Mouse (Mus musculus) G1E (cell line): ENCODE results near the gene Ankrd65.

Experiments
- CTCF ChIP-seq: IDR thresholded peaks from 2 replicates; pipeline ENCODE4 v1.5.1; 2012; ENCODE audit warnings: low read depth, low read length, inconsistent platforms, mixed read lengths
- GATA1 ChIP-seq: IDR thresholded peaks from 2 replicates; pipeline ENCODE4 v1.6.1; 2012; ENCODE audit warnings: borderline replicate concordance, low read length, inconsistent platforms, mixed read lengths
- TAL1 ChIP-seq: conservative IDR thresholded peaks from 2 replicates; pipeline ENCODE4 v1.6.1; 2012; ENCODE audit warnings: low read depth, low read length, inconsistent platforms, mixed read lengths

- TF ChIP-seq CTCF (no peak), TAL1 (no peak), GATA1 (no peak)
Observed at GRCm38 (mm10) chr4:155802741-155803339, 12.6 kb downstream of the Ankrd65 start, which contains the start of gene Mrpl20.
